Mouse (Mus musculus): ENCODE data around the gene Gm21992. TPM values are rescaled to one million over a fixed set of nuclear protein-coding genes. Genes with fewer than 3 reads are reported as not detected.

Gene Gm21992
- polyA plus RNA-seq, 1 experiment from 2014 or later, result 26.7 TPM

DNA sequence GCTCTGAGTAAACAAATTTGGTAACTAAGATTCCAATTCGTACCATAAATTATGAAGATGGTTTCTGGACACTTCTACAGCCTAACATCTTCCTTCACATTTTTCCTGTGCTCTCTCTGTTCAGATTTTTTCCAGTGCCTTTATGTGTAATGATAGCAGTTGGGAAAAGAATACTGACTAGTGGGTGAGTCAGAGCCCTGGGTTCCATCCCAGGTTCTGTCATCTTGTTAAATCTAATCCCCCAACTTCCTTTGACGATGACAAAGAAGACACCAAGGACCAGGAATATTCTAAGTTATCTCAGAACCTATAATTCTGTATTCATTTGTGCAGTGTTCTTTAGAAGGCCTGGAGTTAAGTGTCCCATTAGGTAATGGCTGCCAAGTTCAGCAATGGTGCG lies 114.3 kb downstream of the Gm21992 start:
- no peak for DNase-seq (ENCODE audit: low spot score)
- Histone ChIP-seq H3K4me1 (replicated peaks) (peaks cover 13% of the 10 kb centered on the region), H3K9me3 (no peaks in the 10 kb centered on the region), H3K27me3 (ENCODE audit: insufficient read depth, poor library complexity, severe bottlenecking) (peaks cover 57% of the 10 kb centered on the region), H3K27ac (no peak overlapping the region), H3K4me3 (no peak overlapping the region), H3K36me3 (no peaks in the 10 kb centered on the region)
- 88% methylated on average over 3 of the region's 3 CpGs for WGBS

GRCm38 (mm10) chr19:4694346-4694745 lies 117.1 kb downstream of the Gm21992 start:
- DNase-seq (ENCODE audit: low spot score), result no peak
- H3K9me3 ChIP-seq, result no peaks in the 10 kb centered on the region
- 69% methylated on average over 3 of the region's 3 CpGs for WGBS

More at GRCm38 (mm10) chr19:4694346-4694745, 117.1 kb downstream of the Gm21992 start:
- H3K36me3 ChIP-seq, result no peaks in the 10 kb centered on the region
- peaks cover 34% of the 10 kb centered on the region for H3K27me3 ChIP-seq (ENCODE audit: insufficient read depth, poor library complexity, severe bottlenecking)
- no peak overlapping the region for H3K27ac ChIP-seq
- H3K4me3 ChIP-seq, result no peak overlapping the region
- peaks cover 13% of the 10 kb centered on the region for H3K4me1 ChIP-seq (replicated peaks)

Other genes with a start within 250 kb of the Gm21992 start
- gene Lrfn4, start 195.9 kb downstream of the Gm21992 start, polyA plus RNA-seq (2016; fragmentation: Nextera tagmentation; extraction: Ambion mirVana), result 5.9 and 8.2 TPM in 2 replicates
- 80.0 and 81.4 TPM in 2 replicates for gene Rce1, start 186.0 kb downstream of the Gm21992 start, polyA plus RNA-seq (2016; fragmentation: Nextera tagmentation; extraction: Ambion mirVana)
- gene Gm960, start 112.9 kb downstream of the Gm21992 start, polyA plus RNA-seq (2016; fragmentation: Nextera tagmentation; extraction: Ambion mirVana), result 2.9 and 3.1 TPM in 2 replicates
- gene Sptbn2, start 100.4 kb downstream of the Gm21992 start, polyA plus RNA-seq (2016; fragmentation: Nextera tagmentation; extraction: Ambion mirVana), result 12.7 and 20.6 TPM in 2 replicates
- 108 and 124 TPM in 2 replicates for gene Rbm4b, start 55.1 kb downstream of the Gm21992 start, polyA plus RNA-seq (2016; fragmentation: Nextera tagmentation; extraction: Ambion mirVana)
- 104 and 106 TPM in 2 replicates for gene Rbm4, start 17.7 kb downstream of the Gm21992 start, polyA plus RNA-seq (2016; fragmentation: Nextera tagmentation; extraction: Ambion mirVana)
- gene Rbm14, start within 50 bp of the Gm21992 start, polyA plus RNA-seq (2016; fragmentation: Nextera tagmentation; extraction: Ambion mirVana), result 126 and 130 TPM in 2 replicates
- gene Ccs, start 27.7 kb upstream of the Gm21992 start, polyA plus RNA-seq (2016; fragmentation: Nextera tagmentation; extraction: Ambion mirVana), result 46.9 and 49.6 TPM in 2 replicates
- gene Ccdc87, start 27.8 kb upstream of the Gm21992 start, polyA plus RNA-seq (2016; fragmentation: Nextera tagmentation; extraction: Ambion mirVana), result 0.11 and 0.33 TPM in 2 replicates
- 38.8 and 52.5 TPM in 2 replicates for gene Ctsf, start 43.5 kb upstream of the Gm21992 start, polyA plus RNA-seq (2016; fragmentation: Nextera tagmentation; extraction: Ambion mirVana)
- 3.8 and 12.1 TPM in 2 replicates for gene Actn3, start 66.3 kb upstream of the Gm21992 start, polyA plus RNA-seq (2016; fragmentation: Nextera tagmentation; extraction: Ambion mirVana)
- 17.6 and 19.5 TPM in 2 replicates for gene Zdhhc24, start 67.1 kb upstream of the Gm21992 start, polyA plus RNA-seq (2016; fragmentation: Nextera tagmentation; extraction: Ambion mirVana)
- gene Bbs1, start 95.0 kb upstream of the Gm21992 start, polyA plus RNA-seq (2016; fragmentation: Nextera tagmentation; extraction: Ambion mirVana), result 7.9 and 8.3 TPM in 2 replicates
- 204 and 218 TPM in 2 replicates for gene Dpp3, start 116.7 kb upstream of the Gm21992 start, polyA plus RNA-seq (2016; fragmentation: Nextera tagmentation; extraction: Ambion mirVana)
- gene Peli3, start 131.5 kb upstream of the Gm21992 start, polyA plus RNA-seq (2016; fragmentation: Nextera tagmentation; extraction: Ambion mirVana), result 2.1 and 3.7 TPM in 2 replicates
- 157 and 163 TPM in 2 replicates for gene Mrpl11, start 150.5 kb upstream of the Gm21992 start, polyA plus RNA-seq (2016; fragmentation: Nextera tagmentation; extraction: Ambion mirVana)
- not detected in 2 replicates for gene Npas4, start 178.7 kb upstream of the Gm21992 start, polyA plus RNA-seq (2016; fragmentation: Nextera tagmentation; extraction: Ambion mirVana)
- 5.5 and 8.4 TPM in 2 replicates for gene Slc29a2, start 212.2 kb upstream of the Gm21992 start, polyA plus RNA-seq (2016; fragmentation: Nextera tagmentation; extraction: Ambion mirVana)
- 38.8 and 41.6 TPM in 2 replicates for gene B4gat1, start 227.2 kb upstream of the Gm21992 start, polyA plus RNA-seq (2016; fragmentation: Nextera tagmentation; extraction: Ambion mirVana)
- gene AC124502.3, start 227.3 kb upstream of the Gm21992 start, polyA plus RNA-seq (2016; fragmentation: Nextera tagmentation; extraction: Ambion mirVana), result 2.4 and 3.2 TPM in 2 replicates
- 86.8 and 91.8 TPM in 2 replicates for gene Brms1, start 229.7 kb upstream of the Gm21992 start, polyA plus RNA-seq (2016; fragmentation: Nextera tagmentation; extraction: Ambion mirVana)
- 2.3 and 3.0 TPM in 2 replicates for gene Rin1, start 238.9 kb upstream of the Gm21992 start, polyA plus RNA-seq (2016; fragmentation: Nextera tagmentation; extraction: Ambion mirVana)